20 mouse cellular contexts compared by ENCODE assay signal in the genomic region with DNA sequence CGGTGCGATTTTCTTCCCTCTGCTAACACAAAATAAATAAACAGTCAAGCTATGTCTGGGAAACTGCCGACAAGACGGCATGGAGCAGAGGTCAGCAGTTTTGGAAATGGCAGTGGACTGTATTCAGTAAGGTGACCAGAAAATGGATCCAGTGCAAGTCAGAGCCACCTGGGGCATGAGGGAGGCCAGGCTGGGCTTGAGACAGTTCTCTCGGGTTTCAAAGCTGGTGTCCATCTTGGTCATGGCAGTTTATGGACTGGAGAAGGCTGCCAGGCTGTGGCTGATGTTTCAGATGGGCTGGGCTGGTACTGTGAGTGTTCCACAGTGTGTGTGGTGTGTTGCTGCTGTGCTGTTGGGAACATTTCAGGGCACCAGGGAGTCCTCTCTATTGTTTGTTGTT.
DNase-seq lines count a peak whose midpoint lies in the region; ATAC-seq and TF ChIP-seq lines count a peak whose summit lies in the region.
"Had no signal": no experiment of that assay in that cellular context is flagged by ENCODE, and none has a peak within 500 bp of the region (broad histone marks: within the 10 kb centered on the region; RNA-seq: fewer than 3 reads in every experiment).

No protein-coding gene starts in this region.

- WGBS in kidney, postnatal 0 days = 24% methylated on average over 5 of the region's 5 CpGs
- WGBS in forebrain, embryonic 16.5 days = 21% methylated on average over 5 of the region's 5 CpGs
- WGBS in hindbrain, embryonic 16.5 days = 35% methylated on average over 5 of the region's 5 CpGs
- 18% methylated on average over 5 of the region's 5 CpGs for WGBS in neural tube, embryonic 13.5 days

- intact Hi-C loops in heart, postnatal 25 days (cut with DNase I) = no loop called here
- intact Hi-C loops in gastrocnemius, adult 2 months (cut with DNase I) = no loop called here

- H3K4me1 ChIP-seq in kidney, postnatal 0 days (replicated peaks; ENCODE audit: insufficient read depth, low read length) = 0 out of 2 replicates have a peak, but pooled peaks cover 4% of the 10 kb centered on the region
- peaks cover 7% of the 10 kb centered on the region for H3K4me1 ChIP-seq in forebrain, embryonic 16.5 days (replicated peaks; ENCODE audit: control insufficient read depth, insufficient read depth, low read length)
- H3K4me1 ChIP-seq in hindbrain, embryonic 16.5 days (ENCODE audit: control insufficient read depth, insufficient read depth, low read depth, low read length) = peaks cover 7% of the 10 kb centered on the region
- H3K4me1 ChIP-seq in neural tube, embryonic 13.5 days (replicated peaks) = peaks cover 40% of the 10 kb centered on the region
- H3K4me1 ChIP-seq: embryonic facial prominence, embryonic 15.5 days; heart, embryonic 15.5 days; limb, embryonic 15.5 days; stomach, embryonic 15.5 days had no signal

- DNase-seq in kidney, postnatal 0 days (ENCODE audit: low spot score) = peak; percentile 56
- no peak for DNase-seq in kidney, adult 9 months
- no peak for DNase-seq in heart, postnatal 25 days (ENCODE audit: low spot score)
- no peak for DNase-seq in testis, postnatal 10 days (ENCODE audit: low spot score)
- DNase-seq in gastrocnemius, adult 2 months = no peak
- DNase-seq: adrenal gland, postnatal 36 days; cerebellum, postnatal 10 days; gastrocnemius, postnatal 10 days; heart, adult 2 months; kidney, adult 18-20 months; lung, postnatal 10 days; thymus, postnatal 25 days had no signal

- H3K4me2 ChIP-seq in kidney, postnatal 0 days (ENCODE audit: low read length) = no peak overlapping the region
- no peak overlapping the region for H3K4me2 ChIP-seq in forebrain, embryonic 16.5 days (ENCODE audit: low read length)
- no peak overlapping the region for H3K4me2 ChIP-seq in hindbrain, embryonic 16.5 days (ENCODE audit: low read length)
- H3K4me2 ChIP-seq in neural tube, embryonic 13.5 days = peak overlapping the region; percentile 17; the same call in 1 of the 2 replicates
- H3K4me2 ChIP-seq: embryonic facial prominence, embryonic 15.5 days; heart, embryonic 15.5 days; limb, embryonic 15.5 days; stomach, embryonic 15.5 days had no signal

- no peak overlapping the region for H3K4me3 ChIP-seq in kidney, postnatal 0 days (replicated peaks; ENCODE audit: low read depth, low read length)
- H3K4me3 ChIP-seq in forebrain, embryonic 16.5 days (replicated peaks; ENCODE audit: low read length) = no peak overlapping the region
- no peak overlapping the region for H3K4me3 ChIP-seq in hindbrain, embryonic 16.5 days (ENCODE audit: low read length)
- no peak overlapping the region for H3K4me3 ChIP-seq in neural tube, embryonic 13.5 days
- H3K4me3 ChIP-seq in gastrocnemius, adult 2 months = no peak overlapping the region
- H3K4me3 ChIP-seq: embryonic facial prominence, embryonic 15.5 days; heart, adult 2 months; heart, embryonic 15.5 days; limb, embryonic 15.5 days; myocyte; stomach, embryonic 15.5 days had no signal

- no peaks in the 10 kb centered on the region for H3K9me3 ChIP-seq in kidney, postnatal 0 days (replicated peaks; ENCODE audit: low read length)
- H3K9me3 ChIP-seq in forebrain, embryonic 16.5 days (ENCODE audit: control insufficient read depth, low read length) = no peaks in the 10 kb centered on the region
- H3K9me3 ChIP-seq in hindbrain, embryonic 16.5 days (ENCODE audit: control insufficient read depth, low read length) = no peaks in the 10 kb centered on the region
- no peaks in the 10 kb centered on the region for H3K9me3 ChIP-seq in neural tube, embryonic 13.5 days
- H3K9me3 ChIP-seq: embryonic facial prominence, embryonic 15.5 days; heart, embryonic 15.5 days; limb, embryonic 15.5 days; stomach, embryonic 15.5 days had no signal

- H3K27ac ChIP-seq in kidney, postnatal 0 days = no peak overlapping the region
- peak overlapping the region; percentile 55 for H3K27ac ChIP-seq in forebrain, embryonic 16.5 days (ENCODE audit: low read length)
- peak overlapping the region; percentile 73 for H3K27ac ChIP-seq in hindbrain, embryonic 16.5 days (ENCODE audit: low read depth, low read length)
- H3K27ac ChIP-seq in neural tube, embryonic 13.5 days (replicated peaks) = peak overlapping the region; percentile 91
- H3K27ac ChIP-seq in gastrocnemius, adult 2 months = no peak overlapping the region
- H3K27ac ChIP-seq: embryonic facial prominence, embryonic 15.5 days; heart, adult 2 months; heart, embryonic 15.5 days; limb, embryonic 15.5 days; stomach, embryonic 15.5 days had no signal

- ATAC-seq in kidney, postnatal 0 days (replicated peaks; ENCODE audit: low FRiP score, low read depth) = no peak
- ATAC-seq in forebrain, embryonic 16.5 days = no peak; the same call in 1 of the 2 replicates
- ATAC-seq in hindbrain, embryonic 16.5 days = no peak
- 0 out of 2 replicates have a peak, but pooled peaks have one; percentile 19 for ATAC-seq in neural tube, embryonic 13.5 days (ENCODE audit: low read depth)

- H3K36me3 ChIP-seq in kidney, postnatal 0 days (ENCODE audit: insufficient read depth, low read length) = no peaks in the 10 kb centered on the region
- H3K36me3 ChIP-seq in forebrain, embryonic 16.5 days (ENCODE audit: control insufficient read depth, insufficient read depth) = no peaks in the 10 kb centered on the region
- H3K36me3 ChIP-seq in hindbrain, embryonic 16.5 days (ENCODE audit: control insufficient read depth, insufficient read depth, low read length) = no peaks in the 10 kb centered on the region
- H3K36me3 ChIP-seq in neural tube, embryonic 13.5 days = no peaks in the 10 kb centered on the region
- H3K36me3 ChIP-seq: embryonic facial prominence, embryonic 15.5 days; heart, embryonic 15.5 days; limb, embryonic 15.5 days; stomach, embryonic 15.5 days had no signal

- no peak for TF ChIP-seq CTCF in kidney, postnatal 0 days (IDR thresholded peaks at IDR 0.05; ENCODE audit: low read depth)
- TF ChIP-seq CTCF in gastrocnemius, adult 2 months (IDR thresholded peaks at IDR 0.05) = no peak

- H3K27me3 ChIP-seq in kidney, postnatal 0 days (ENCODE audit: insufficient read depth, low read length) = no peaks in the 10 kb centered on the region
- no peaks in the 10 kb centered on the region for H3K27me3 ChIP-seq in forebrain, embryonic 16.5 days (replicated peaks; ENCODE audit: control insufficient read depth, insufficient read depth, low read length)
- no peaks in the 10 kb centered on the region for H3K27me3 ChIP-seq in hindbrain, embryonic 16.5 days (replicated peaks; ENCODE audit: control insufficient read depth, insufficient read depth, low read length)
- no peaks in the 10 kb centered on the region for H3K27me3 ChIP-seq in neural tube, embryonic 13.5 days
- H3K27me3 ChIP-seq: embryonic facial prominence, embryonic 15.5 days; heart, embryonic 15.5 days; limb, embryonic 15.5 days; stomach, embryonic 15.5 days had no signal

- no peak overlapping the region for H3K9ac ChIP-seq in kidney, postnatal 0 days (ENCODE audit: low read depth, low read length)
- H3K9ac ChIP-seq in forebrain, embryonic 16.5 days (replicated peaks; ENCODE audit: low read depth, low read length) = no peak overlapping the region
- 0 out of 2 replicates have a peak overlapping the region, but pooled peaks have one; percentile 14 for H3K9ac ChIP-seq in hindbrain, embryonic 16.5 days (ENCODE audit: low read depth, low read length)
- H3K9ac ChIP-seq in neural tube, embryonic 13.5 days = peak overlapping the region; percentile 46
- H3K9ac ChIP-seq: embryonic facial prominence, embryonic 15.5 days; heart, embryonic 15.5 days; limb, embryonic 15.5 days; stomach, embryonic 15.5 days had no signal

Comparison
In these comparisons a context has a peak if more than half of its experiments do, and no peak if none do; other contexts are left out.
1. H3K27ac ChIP-seq: peak in forebrain, embryonic 16.5 days (single experiment), hindbrain, embryonic 16.5 days (single experiment) and neural tube, embryonic 13.5 days (single experiment); none in kidney, postnatal 0 days (single experiment) and gastrocnemius, adult 2 months (single experiment).
2. H3K9ac ChIP-seq: peak in hindbrain, embryonic 16.5 days (single experiment) and neural tube, embryonic 13.5 days (single experiment); none in kidney, postnatal 0 days (single experiment) and forebrain, embryonic 16.5 days (single experiment).